Mouse (Mus musculus) cerebellum, adult 18-20 months (tissue): Measurements from ENCODE around the gene Arhgdia.

Experiments used
- DNase-seq, 2 experiments: peaks; one replicate each; pipeline ENCODE4 v3.0.0; 2021

The Arhgdia gene

DNA sequence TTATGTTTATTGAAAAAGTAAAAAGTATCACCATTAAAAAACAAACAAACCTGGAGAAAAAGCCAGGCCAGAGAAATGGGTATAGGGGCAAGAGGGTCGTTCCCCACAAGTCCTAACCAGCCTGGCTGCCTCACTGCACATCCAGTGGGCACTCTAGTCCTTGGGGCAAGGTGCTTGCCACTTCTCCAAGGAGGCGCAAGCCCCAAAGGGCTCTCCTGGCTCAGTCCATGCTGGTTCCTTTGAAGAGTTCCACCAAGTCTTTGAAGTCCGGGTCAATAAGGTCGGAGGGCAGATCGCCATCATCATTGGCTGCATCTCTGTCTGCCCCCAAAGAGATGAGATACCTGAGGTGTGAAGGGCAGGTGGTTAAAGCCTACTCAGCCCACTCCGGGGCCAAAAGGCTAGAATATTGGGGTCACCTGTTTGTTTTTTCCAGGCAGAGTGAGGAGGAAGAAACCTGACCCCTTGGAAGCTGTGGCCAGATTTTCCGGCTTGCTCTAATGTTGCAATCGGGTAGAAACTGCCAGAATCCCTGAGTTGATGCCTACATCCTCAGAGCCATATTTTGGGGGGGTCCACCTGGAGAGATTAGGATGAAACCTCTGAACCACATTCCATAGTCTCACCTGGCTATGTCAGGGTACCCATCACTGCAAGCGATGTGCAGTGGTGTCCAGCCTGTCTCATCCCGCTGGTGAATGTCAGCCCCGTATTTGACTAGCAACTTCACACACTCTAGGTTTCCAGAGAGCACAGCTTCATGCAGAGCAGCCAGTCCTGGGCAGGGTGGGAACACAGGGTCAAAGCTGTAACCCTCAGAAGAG lies 31.2 kb downstream of the Arhgdia start:
- DNase-seq = no peak

DNA sequence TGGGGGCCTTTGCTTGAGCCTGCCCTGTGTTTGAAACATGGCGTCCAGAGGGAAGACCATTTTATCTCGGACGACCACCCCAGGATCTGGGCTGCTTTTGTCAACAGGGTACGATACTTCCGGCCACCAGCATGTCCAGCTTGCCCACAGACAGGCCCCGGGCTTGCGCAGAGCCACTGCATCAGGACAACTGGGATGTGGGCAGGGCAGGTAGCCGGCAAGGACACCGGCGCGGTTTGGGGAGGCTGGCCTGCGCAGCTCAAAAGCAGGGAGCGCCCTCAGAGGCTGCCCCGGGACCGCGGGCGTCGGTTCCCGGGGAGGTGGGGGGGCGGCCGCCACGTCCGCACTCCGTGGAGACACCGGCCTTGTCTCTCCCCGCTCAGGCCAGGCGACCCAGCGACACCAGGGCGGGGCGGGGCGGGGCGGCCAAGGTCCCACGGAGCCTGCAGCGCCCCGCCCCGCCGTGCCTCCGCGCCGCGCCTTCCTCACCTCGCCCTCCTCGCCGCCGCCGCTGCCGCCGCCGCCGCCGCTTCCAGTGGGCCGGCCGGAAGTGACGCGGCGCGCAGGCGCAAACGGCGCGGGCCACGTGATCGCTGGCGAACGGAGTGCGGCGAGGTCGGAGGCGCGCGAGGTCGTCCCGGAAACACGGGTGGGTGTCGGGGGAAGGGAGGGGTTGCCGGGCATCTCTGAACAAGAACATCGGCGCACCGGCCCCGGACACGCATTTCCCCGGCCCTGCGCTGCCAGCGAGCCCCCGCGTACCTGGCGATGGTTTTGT lies 32.1 kb downstream of the Arhgdia start, which contains the start of gene Mcrip1:
TSS of gene Mcrip1 (minus strand) at position 560 of the 778 bp plus-strand sequence.
- peak; percentile 94 to 97 for DNase-seq

DNA sequence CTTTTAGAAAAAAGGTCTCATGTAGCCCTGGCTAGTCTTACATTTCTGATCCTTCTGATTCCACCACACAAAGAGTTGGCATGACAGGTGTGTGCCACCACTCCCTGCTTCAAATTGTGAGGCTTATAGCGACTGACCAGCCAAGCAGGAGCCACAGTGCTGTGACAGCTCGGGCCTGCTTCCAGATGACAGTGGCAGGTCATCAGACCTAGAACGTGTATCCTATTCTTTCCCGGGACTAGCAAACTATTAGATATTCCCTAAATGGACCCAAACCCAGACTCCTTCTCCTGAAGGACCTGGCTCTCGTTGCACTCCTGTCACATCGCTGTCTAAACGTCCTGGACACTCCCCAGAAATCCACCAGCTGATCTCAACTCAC lies 32.6 kb downstream of the Arhgdia start:
- no peak for DNase-seq

DNA sequence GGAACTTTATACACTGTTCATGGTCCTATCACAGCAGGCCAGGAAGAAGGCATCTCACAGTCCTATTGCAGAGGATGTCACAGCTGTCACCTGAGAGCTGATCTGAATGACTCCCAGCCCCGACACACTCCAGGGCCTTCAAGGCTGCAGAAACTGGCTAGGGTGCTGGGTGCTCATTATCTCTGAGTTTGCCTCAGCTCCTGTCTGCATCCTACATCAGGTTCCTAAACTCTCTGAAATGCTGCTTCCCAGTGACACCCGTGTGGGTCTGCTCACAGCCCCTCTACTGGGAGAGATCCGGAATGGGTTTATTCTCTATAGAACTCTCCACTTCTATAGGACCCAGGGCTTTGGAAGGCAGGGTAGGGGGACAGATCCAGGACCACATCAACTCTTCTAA lies 33.2 kb downstream of the Arhgdia start:
- DNase-seq = no peak

DNA sequence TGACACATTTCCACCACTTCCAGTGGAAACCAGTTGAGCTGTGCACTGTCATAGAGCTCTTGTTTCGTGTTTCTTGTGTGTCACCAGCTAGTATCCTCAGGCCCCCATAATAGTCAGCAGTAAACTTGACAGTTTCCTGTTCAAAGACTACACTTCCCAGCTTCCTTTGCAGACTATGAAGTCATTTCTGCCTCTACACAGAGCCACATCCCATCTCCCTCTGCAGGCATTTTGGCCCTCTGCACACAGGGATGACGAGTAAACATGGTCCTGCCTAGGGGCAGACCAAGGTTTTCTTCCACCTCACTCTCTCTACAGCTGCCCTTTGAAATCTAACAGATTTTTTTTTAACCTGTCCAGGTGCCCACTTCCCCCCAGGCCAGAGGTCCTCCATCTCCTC lies 34.0 kb downstream of the Arhgdia start:
- DNase-seq = no peak

DNA sequence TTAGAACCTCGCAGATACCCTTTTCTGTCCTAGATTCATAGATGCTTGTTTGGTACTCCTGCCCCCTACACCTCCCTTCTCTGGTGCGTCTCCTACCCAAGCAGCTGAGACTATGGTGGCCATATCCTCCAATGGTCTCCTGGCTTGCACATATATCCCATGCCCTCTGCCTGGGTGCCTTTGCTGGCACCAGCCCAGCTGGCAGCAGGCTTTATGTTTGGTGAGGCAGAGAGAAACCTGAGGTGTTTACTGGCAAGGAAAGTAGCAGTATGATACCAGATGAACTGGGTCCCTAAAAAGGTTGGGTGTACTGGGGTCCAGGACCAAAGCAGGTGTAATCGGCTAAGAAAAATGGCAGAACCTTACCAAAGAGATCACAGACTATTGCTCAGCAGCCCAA lies 35.5 kb downstream of the Arhgdia start:
- no peak for DNase-seq

DNA sequence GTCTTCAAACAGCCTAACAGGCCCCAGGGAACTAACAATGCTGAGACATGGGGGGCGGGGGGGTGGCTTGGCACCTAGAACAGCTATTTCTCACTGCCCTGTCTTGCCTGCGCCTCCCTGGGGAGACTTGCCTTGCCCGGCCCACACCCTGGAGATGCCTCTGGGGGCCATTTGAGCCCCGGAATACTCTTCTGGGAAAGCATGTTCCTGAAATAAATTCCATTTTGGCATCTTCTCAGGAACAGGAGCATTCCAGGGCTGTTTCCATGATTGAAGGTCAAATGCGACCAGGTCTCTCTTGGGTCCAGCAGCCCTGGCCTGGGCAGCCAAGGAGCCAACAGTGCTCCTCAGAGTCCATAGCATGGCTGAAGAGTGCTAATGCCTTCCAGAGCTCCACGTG lies 39.0 kb downstream of the Arhgdia start:
- DNase-seq = no peak

DNA sequence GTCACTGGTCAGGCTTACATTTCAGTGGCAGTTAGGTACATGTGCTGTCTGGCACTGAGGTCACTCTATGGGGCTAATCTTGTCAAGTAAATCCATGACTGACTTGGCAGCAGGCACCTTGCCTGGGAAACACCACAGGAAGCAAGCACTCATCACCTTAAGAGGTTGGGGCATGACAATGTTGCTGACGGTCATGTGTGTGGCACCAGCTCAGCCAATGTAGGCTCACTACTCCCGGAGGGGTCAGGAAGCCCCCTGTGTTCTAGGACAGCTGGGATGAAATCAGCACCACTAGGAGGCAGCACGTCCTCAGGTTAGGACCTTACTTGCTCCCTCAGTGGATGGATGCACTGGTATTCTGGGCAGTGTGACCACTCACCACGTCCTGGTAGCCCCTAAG lies 39.5 kb downstream of the Arhgdia start:
- DNase-seq = no peak

DNA sequence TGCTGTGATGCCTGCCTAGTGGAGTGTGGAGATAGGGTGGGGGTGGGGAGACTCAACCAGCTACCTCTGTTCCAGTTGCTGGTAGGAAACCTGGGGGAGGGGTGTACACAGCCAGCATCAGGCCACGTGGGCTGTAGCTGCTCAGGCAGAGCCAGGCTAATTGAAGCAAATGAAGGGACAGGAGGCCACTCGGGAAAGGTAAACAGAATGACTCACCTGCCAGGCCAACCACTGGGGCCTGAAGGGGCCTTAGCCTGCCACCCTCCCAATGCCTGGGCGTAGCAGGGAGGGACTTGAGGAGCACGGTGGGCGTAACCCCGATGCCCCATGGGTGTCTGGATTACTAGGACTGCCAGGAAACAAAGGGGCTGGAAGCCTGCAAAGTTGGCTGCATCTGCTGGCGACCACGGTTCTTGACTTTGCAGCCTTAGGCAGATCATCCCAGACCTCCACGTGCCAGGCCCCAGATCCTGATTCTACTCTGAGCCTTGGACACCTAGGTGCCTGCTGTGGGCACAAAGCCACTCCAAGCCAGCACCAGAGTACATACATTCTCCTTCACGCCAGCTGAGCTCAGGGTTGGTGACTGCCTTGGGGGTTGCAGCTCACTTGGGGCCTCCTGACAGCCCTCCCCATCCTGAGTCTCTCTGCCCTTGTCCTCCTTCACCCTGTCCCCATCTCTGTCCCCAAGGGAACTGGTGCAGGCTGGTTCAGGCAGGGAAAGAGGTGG lies 42.0 kb downstream of the Arhgdia start:
- no peak for DNase-seq

DNA sequence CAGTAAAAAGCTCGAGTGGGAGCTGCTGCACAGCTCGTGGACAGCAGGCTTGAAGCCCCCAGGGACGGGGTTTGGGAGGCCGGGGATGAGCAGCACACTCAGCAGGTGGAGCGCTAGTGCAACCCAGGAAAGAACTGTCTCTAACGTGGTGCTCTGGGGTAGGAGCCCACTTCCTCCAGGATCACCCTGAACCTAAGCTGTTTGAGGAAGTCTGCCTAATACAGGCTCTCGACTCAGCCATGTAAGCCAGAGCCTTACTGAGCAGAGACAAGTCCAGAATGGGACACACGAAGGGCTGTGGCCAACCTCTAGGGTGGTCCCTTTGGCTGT lies 42.5 kb downstream of the Arhgdia start:
- DNase-seq = no peak

DNA sequence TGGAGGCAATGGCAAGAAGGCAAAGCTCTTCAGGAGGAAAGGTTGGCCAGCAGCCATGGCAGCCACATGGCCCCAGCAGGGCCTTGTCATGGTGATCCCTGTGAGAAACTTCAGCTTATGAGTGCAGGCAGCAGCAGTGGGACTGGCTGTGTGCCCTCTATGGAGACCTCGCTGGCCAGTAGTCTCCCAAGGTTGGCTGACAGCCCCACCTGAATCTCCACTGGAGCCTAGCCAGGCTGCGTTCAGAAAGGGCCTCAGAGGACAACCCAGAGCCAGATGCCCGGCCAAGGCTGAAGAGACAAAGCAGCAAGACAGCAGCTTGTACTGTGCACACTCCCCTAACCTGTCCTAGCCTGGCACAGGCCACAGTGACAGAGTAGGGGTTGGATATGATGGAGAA lies 42.9 kb downstream of the Arhgdia start:
- DNase-seq = peak; percentile 86 to 87

DNA sequence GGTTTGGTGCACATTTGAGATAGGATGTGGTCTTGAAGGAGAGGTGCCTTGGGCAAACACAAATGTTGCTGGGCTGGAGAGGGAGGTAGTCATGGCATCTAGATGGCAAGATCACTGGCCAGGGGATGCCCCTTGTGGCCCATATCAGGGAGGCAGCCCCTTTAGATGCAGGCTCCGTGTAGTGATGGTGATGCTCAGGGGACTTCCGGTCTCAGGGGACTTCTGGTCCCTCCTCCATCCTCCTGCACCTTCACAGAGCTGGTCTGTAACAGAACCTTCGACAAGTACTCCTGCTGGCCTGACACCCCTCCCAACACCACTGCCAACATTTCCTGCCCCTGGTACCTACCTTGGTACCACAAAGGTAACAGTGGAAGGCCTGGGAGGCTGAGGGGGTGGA lies 45.6 kb downstream of the Arhgdia start:
- DNase-seq = no peak

DNA sequence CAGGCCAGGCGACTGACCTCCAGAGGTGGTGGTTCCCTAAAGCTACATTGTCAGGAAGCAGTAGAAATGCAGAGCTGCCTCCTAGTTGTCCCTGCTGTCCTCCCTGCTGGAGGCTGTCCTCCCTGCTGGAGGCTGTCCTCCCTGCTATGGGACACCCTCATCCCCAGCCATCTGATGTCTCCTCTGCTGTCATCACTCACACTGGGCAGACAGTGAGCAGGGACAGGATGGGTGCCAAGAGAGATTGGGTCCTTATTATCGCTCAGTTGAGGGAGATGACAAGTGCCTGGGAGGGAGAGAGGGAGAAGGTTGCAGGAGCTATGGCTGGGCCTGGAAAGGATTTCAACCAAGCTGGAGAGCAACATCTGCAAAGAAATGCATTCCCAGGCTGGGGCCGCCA lies 46.3 kb downstream of the Arhgdia start:
- no peak for DNase-seq

DNA sequence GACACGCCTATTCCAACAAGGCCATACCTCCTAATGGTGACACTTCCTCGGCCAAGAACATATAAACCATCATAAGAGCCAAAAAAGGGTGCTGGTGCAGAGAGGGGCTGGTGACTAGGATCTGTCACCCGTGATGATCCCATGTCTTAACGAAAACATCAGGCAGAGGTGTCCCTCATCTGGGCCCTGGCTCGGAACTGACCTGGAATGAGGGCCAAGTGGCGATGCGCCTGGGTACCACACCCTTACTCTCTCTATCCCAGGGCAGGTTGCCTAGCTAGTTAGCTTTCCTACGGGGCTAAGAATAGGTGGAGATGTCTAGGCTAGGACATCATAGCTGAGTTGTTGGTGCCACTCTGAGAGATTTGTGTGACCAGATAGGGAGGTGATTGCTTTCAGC lies 47.3 kb downstream of the Arhgdia start:
- DNase-seq = no peak

DNA sequence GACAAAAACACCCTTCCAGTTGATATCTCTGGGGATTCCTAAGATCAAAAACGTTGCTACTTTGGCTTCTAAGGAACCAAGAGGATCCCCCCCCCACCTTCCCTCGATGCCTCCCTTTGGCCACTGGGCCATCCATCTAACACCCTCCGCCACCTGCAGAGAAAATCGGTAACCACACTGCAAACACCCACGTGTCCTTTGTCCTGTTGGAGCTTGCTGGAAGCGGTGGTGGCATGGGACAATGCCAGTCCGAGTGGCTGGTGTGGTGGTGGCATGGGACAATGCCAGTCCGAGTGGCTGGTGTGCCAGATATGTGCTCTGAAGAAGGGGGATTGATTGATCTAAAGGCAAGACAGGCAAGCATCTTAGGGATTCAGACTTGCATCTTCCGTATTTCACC lies 49.8 kb downstream of the Arhgdia start:
- DNase-seq = no peak

DNA sequence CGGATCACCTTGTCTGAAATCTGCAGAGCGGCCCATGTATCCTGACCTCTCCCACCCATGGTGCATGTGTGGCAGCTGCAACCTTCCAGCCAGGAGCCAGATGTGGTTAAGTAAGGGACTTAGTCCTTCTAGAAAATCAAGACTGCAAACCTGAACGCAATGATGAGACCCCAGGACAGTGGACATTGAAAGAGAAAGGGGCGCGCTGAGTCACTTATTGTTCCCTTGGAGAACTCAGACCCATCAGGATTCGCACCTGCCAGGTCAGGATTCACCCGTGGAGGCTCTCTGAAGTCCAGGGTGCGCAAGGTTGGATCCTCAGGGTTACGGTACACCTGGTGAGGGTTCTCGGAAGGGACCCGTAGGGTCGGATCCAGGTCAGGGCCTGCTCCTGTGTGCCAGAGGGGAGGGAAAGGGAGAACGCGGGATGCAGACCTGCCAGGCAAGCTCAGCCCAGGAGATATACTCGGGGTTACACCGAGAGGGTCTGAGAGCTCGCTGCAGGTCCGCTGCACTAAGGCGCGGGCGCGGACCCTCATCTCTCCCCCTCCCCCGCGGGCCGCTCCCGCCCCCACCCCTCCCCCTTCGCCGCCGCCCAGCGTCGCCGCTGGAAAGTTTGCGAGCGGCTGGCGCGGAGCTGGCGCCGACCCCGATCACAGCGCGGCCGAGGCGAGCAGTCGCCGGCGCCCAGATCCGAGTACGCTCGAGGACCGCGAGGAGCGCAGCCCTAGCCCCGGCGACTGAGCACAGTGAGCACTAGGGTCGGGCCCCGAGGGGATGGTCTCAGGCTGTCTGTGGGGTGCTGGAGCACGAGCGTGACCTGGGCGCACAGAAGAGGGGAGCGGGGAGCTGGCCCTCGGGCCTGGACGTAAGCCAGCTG lies 51.1 kb downstream of the Arhgdia start, which contains the start of gene Gcgr:
TSS of gene Gcgr (plus strand) at position 615 of the 880 bp plus-strand sequence.
- no peak for DNase-seq

DNA sequence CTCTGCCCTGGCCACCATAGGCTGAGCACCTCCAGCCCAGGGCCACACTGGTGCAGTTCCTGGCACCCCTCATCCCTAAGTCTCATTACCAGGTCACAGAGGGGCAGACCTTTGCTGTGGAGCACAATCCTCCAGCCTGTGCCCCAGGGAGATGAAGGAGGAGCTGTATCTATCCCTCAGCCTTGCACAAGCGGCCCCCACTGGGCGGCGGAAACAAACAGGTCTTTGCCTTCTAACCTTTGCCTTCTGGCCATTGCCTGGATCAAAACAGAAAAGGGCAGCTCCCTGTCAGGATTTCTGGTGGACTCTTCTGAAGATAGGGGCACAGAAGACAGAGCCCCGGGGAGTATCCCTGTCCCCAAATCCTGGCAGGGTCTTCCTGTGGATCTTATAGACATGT lies 52.5 kb downstream of the Arhgdia start:
- DNase-seq = no peak
